Mouse (Mus musculus): ENCODE data around the gene Gpd2.

Gpd2 gene

GRCm38 (mm10) chr2:57251636-57252317 lies 14.3 kb downstream of the Gpd2 start:
- DNase-seq, result no peak

- no peak for DNase-seq
These were observed 15.3 kb downstream of the Gpd2 start for GRCm38 (mm10) chr2:57252542-57253301.

DNA sequence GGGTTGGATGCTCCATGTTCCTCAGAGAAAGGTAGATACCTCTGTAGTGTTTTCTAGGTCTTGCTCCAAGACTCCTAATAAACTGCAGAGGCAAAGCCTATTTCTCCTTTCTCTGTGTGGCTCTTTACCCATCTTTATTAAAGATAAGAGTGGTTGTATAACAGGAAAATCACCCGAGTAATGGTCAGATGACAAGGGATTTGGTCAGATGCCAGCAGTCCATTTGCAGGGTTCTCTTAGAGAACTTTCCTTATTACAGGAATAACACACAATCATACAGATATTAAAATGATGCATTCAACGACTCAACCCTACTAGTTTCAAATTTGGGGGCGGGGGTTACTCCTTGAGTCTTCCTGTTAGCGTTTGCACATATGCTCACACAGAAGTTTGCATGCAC lies 16.8 kb downstream of the Gpd2 start:
- peak in 1 of 2 experiments; percentile 17 for DNase-seq

DNA sequence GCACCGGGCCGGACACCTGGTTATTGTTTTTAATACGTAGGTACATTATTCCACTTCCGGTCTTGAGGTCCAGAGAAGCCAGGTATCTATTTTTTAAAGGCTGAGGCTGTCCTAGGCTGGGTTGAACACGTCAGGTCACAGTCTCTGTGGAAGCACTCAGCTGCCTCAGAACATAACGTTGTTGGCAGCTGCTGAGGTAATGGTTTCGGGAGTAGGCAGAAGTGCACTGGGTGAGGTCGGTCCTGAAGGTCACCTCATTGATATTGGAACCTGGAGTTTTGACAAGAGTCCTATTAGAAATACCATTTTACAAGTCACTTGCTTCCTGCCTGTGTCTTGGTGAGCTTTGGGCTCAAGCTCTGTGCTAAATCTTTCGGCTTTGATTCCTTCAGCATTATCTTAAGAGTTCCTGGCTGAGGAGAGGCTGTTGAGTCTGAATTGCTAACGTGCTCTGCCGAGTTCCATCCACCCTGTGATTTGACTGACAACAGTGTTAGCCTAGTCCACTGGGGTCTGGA lies 17.8 kb downstream of the Gpd2 start:
- peak in 1 of 2 experiments; percentile 38 for DNase-seq

DNA sequence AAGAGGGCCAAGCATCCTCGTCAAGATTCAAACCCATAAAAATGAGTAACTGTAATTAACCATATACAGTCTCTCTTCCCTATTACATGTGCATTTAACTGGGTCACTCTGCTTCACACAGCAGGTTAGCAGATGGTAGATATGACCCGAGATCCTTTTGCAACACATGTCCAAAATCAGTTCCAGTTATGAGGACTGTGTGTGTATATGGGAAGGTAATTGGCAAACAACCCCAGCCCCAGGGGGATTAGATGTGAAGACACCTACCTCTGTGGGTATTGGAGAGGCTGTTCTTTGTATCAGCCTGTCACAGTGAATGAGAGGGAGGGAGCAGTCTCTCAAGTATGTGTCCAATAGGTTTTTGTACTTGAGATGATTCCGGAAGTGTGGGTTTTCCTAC lies 18.4 kb downstream of the Gpd2 start:
- DNase-seq, result peak in 1 of 2 experiments; percentile 56

- peak; percentile 50 for DNase-seq
These were observed 19.0 kb downstream of the Gpd2 start for GRCm38 (mm10) chr2:57256459-57256858.

DNA sequence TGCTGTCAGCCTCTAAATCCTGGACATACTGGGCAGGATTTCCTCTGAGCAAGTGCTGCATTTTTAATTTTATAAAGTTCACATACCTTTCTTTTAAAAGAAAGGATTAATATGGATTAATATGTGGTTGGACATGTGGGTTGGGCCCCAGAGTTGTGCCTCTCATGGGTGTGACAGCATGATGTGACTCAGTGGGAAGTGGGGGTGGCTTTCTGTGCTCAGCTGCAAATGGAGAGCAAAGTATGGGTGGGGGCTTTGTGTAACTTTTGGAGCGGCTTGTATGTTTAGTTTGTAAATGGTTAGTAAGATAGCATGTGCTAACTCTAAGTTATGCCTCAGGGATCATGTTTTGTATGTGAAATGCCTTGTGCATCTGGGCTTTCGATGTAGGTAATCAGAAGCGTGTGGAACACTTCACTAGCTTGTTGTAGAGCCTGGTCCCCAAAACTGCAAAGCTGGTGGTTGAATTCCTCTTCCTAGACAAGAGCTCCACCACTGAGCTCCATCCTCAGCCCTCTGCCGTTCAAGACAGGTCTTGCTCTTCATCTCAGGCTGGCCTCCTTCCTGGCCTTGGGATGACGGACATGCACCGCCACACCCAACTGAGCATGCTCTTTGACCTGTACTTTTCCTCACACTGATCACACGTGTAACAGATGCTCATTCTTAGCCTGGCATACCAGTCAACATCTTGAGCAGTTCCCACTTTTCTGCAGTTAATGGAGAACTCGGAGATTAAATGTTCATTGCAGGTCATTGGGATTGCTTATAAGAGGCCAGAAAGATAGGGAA lies 24.0 kb downstream of the Gpd2 start:
- no peak for DNase-seq

DNA sequence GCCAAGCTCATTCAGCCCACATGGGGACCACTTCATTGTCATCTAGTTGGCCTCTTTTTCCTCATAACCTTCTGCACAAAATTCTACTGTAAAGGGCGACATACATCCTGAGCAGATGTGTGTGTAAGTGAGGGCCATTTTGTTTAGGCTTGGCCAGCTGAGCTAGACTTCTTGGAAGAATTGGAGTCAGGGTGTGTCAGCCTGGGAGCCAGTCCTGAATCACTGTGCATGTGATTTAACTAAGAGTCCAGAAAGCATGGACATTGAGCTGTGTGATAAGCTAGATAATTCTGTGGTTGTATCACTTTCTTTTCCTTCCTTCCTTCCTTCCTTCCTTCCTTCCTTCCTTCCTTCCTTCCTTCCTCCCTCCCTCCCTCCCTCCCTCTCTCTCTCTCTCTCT lies 26.0 kb downstream of the Gpd2 start:
- no peak for DNase-seq

DNA sequence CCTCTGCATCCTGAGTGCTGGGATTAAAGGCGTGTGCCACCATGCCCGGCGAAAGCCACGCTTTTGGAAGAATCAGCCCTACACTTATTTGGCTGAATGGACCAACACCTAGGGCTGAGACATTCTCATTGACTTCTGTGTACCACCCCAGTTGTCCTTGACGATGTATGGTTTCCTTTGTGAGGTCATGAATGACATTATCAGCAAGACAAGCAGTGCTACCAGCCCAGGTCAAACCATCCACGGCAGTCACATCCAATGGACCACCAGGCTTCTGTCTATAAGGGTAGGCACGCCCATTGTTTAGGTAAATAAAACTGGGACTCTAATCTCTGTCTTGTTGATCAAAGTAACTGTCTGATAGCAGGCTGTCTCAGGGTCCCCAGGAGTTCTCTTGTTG lies 27.5 kb downstream of the Gpd2 start:
- no peak for DNase-seq

GRCm38 (mm10) chr2:57266679-57267393 lies 29.4 kb downstream of the Gpd2 start:
- no peak for DNase-seq

- no peak for DNase-seq
These were observed 29.9 kb downstream of the Gpd2 start for GRCm38 (mm10) chr2:57267394-57267716.

- no peak for DNase-seq
These were observed 30.5 kb downstream of the Gpd2 start for GRCm38 (mm10) chr2:57267896-57268295.

DNA sequence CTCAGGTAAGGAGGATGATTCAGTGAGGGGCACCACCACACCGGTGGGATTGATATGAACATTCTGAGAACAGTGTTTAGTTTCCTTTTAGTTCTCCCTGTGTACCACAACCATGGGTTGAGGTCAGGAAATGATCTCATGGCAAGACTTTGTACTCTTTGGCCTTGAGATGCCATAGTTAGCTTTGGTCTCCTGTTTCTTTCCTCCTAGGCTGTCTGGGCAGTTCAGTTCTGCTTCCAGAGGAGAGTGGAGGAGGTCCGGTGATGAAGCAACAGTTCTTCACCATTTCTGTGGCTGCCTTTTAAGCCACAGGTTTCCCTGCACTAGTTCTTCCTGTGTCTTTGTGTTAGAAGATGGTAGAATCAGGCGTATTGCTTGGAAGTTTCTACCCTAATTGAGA lies 31.4 kb downstream of the Gpd2 start:
- no peak for DNase-seq

DNA sequence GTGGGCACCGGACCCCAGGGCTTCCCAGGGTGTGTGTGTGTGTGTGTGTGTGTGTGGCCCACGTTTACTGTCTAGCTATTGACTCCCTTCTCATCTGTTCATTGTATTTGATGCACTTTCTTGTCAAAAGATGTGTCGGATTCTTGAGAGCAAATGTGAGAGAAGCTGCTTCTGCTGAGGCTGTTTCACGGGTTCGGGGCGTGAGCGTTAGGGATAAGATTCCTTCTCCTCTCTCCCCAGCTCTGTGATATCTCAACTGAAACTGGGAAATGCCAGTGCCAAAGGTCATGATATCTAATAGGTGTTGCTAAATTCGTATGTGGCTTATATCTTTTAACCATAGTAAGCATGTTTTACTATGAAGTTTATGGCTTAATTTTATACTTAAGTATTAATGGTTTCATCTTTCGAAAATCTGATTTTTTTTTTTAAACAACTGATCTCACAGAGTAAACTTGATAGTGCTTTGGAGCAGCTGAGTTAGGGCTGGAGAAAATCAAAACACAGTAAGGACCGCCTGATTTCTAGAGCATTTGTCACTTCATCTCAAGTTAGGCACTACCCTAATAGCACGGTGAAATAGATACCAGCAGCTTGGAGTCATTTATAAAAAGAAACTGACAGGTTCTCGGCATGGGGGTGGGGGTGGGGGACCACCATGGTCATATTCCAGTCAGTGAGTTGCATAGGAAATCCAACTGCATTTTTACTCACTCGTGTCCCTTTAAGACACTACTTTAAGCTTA lies 32.4 kb downstream of the Gpd2 start:
- DNase-seq, result no peak

- no peak for DNase-seq
These were observed 42.8 kb downstream of the Gpd2 start for GRCm38 (mm10) chr2:57280190-57280723.

GRCm38 (mm10) chr2:57283791-57284190 lies 46.4 kb downstream of the Gpd2 start:
- DNase-seq, result no peak

DNA sequence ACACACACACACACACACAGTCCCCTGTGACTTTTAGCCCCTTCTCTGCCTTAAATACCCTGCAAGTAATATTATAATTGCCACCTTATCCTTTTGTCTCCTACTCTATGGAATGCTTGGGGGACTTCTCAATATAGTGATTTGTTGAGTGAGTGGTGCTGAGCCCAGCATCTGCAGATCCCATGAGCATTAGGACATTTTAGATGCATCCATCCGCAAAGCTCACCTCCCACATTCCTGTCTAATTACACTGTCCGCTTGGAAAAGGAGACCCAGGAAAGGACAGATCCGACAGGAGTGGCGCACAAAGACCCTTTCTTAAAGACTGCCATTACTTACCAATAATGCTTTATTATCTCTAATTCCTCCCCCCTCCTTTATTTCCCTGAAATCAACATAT lies 47.8 kb downstream of the Gpd2 start:
- DNase-seq, result no peak

- DNase-seq, result no peak
These were observed 50.6 kb downstream of the Gpd2 start for GRCm38 (mm10) chr2:57287986-57288385.

- no peak for DNase-seq
These were observed 56.1 kb downstream of the Gpd2 start for GRCm38 (mm10) chr2:57293571-57293970.

GRCm38 (mm10) chr2:57296069-57296468 lies 58.6 kb downstream of the Gpd2 start:
- DNase-seq, result no peak

DNA sequence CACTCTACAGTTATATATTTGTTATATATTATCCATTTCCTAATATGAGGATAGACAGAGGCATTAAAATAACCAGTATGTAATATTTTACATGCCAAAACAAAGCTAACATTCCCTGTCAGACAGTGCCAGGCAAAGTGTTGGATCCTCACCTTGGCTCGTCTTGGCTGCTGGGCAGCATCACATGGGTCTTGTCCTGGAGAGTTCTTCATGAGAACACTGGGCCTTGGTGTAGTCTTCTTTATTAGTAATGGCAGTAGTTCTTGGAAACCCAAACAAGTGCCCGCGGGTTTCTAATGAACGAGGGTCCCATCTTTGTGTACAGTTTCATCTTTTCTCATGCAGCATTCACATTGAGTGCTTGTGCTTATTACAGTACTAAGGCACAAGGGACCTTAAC lies 59.8 kb downstream of the Gpd2 start:
- DNase-seq, result no peak

DNA sequence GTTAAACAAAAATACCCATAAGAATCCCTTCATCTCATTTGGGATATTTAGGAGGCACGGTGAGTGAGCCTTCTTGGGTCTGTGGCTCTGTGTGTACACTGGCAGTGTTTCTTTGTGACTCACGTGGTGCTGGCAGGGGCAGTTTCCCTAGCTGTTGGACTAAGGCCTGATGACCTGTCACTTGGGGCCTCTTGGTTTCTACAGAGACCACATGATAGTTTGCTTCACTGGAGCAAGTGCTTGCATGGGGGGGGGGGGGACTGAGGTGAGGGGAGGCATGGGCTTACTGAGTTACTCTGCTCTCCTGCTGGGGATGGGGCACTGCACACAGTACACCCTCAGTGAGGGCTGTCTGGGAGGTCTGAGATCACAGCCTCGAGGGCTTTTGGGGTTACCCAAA lies 64.1 kb downstream of the Gpd2 start:
- peak in 1 of 2 experiments; percentile 19 for DNase-seq

Measured in cerebellum, adult 18-20 months (tissue).